Mouse (Mus musculus) stomach, postnatal 0 days (tissue): ENCODE measurements at regions not wholly inside any gene's neighbourhood (a gene's known extent, or its start where the extent isn't known, plus 50 kb on each side); places are given as distances from the start of the nearest gene placed in this dataset.

Source experiments
- CTCF ChIP-seq: IDR thresholded peaks from 2 replicates; pipeline ENCODE4 v1.5.1; 2016; ENCODE audit warnings: antibody characterized with exemption, low read depth, mild to moderate bottlenecking, moderate library complexity
- EP300 ChIP-seq: optimal IDR thresholded peaks from 2 replicates; pipeline ENCODE3; 2016; ENCODE audit warnings: antibody characterized with exemption

GRCm38 (mm10) chr17:76032710-76033109 lies 481.0 kb upstream of the Fam98a start:
- no peak for TF ChIP-seq CTCF
- TF ChIP-seq EP300, result no peak
